Mouse (Mus musculus): Measurements from ENCODE around the gene Kifc5b.

GRCm38 (mm10) chr17:26879235-26879634 is 37.7 kb upstream of the Kifc5b start:
- TF ChIP-seq CTCF (IDR thresholded peaks at IDR 0.05; ENCODE audit: low read depth, low read length) = no peak
- TF ChIP-seq GATA1 (IDR thresholded peaks at IDR 0.05; ENCODE audit: borderline replicate concordance, low read length) = no peak
- TF ChIP-seq POLR2AphosphoS5 (IDR thresholded peaks at IDR 0.05; ENCODE audit: insufficient replicate concordance, low read depth, low read length) = no peak
